Mouse (Mus musculus) ES-E14 (cell line): Measurements from ENCODE around the gene Nsg2. TPM values are rescaled to one million over a fixed set of nuclear protein-coding genes. Genes with fewer than 3 reads are reported as not detected.
A peak's percentile ranks its signal among the peaks of the same experiment; 100 is the strongest.
"Not testable (repeated sequence)": the region's sequence is repeated elsewhere in the genome, so short reads cannot be mapped to it uniquely, and the experiment has no call there.

Source experiments
- DNase-seq: peaks from one replicate; pipeline ENCODE4 v3.0.0-alpha.2; 2013; ENCODE audit warnings: low read depth, low spot score
- H3K27ac ChIP-seq: 2 replicates; pipeline ENCODE4 v1.5.1; 2012; ENCODE audit warnings: low read depth, mild to moderate bottlenecking, low read length, moderate library complexity, mixed read lengths; ENCODE audit not compliant: poor library complexity, insufficient read depth, severe bottlenecking
- H3K36me3 ChIP-seq: 2 replicates; pipeline ENCODE4 v1.6.1; 2012; ENCODE audit warnings: mild to moderate bottlenecking, low read length, moderate library complexity, mixed read lengths; ENCODE audit not compliant: control insufficient read depth, poor library complexity, insufficient read depth, severe bottlenecking
- H3K4me1 ChIP-seq, 2 experiments: fragments of 150-350 bp in 1 of 2; sonication (generic) in 1 of 2; 2 replicates each; pipeline ENCODE4 v1.6.1; 2012; ENCODE audit warnings: low read length in 2 of 2, mild to moderate bottlenecking in 1 of 2, mixed read lengths in 1 of 2; ENCODE audit not compliant: control insufficient read depth in 2 of 2, insufficient read depth in 2 of 2, poor library complexity in 1 of 2
- H3K4me3 ChIP-seq, 2 experiments: fragments of 150-350 bp in 1 of 2; sonication (generic) in 1 of 2; 2 replicates each; pipeline ENCODE4 v1.5.1; 2012; ENCODE audit warnings: low read length in 2 of 2, low read depth in 1 of 2, mild to moderate bottlenecking in 1 of 2, mixed read lengths in 1 of 2; ENCODE audit not compliant: insufficient read depth in 1 of 2, poor library complexity in 1 of 2, severe bottlenecking in 1 of 2
- H3K9ac ChIP-seq: 2 replicates; pipeline ENCODE4 v1.6.1; 2012; ENCODE audit warnings: low read depth, mild to moderate bottlenecking, low read length, mixed read lengths; ENCODE audit not compliant: poor library complexity, insufficient read depth, severe bottlenecking
- H3K9me3 ChIP-seq: fragments of 150-350 bp; sonication (generic); 2 replicates; pipeline ENCODE4 v1.6.1; 2012; ENCODE audit warnings: low read depth, mild to moderate bottlenecking, low read length; ENCODE audit not compliant: control insufficient read depth, insufficient read depth
- CHD2 ChIP-seq: IDR thresholded peaks from 2 replicates; pipeline ENCODE4 v1.6.1; 2014; ENCODE audit warnings: mild to moderate bottlenecking, low read depth, low read length, inconsistent platforms
- HCFC1 ChIP-seq: IDR thresholded peaks from 2 replicates; pipeline ENCODE4 v1.6.1; 2012; ENCODE audit warnings: low read length, inconsistent platforms, borderline replicate concordance; ENCODE audit not compliant: insufficient read depth
- MAFK ChIP-seq: IDR thresholded peaks from 2 replicates; pipeline ENCODE4 v1.6.1; 2014; ENCODE audit warnings: mild to moderate bottlenecking, low read depth, low read length, inconsistent platforms; ENCODE audit not compliant: insufficient read depth
- ZC3H11A ChIP-seq: IDR thresholded peaks from 2 replicates; pipeline ENCODE4 v1.6.1; 2012; ENCODE audit warnings: low read depth, mild to moderate bottlenecking, inconsistent platforms, low read length, borderline replicate concordance
- ZNF384 ChIP-seq: IDR thresholded peaks from 2 replicates; pipeline ENCODE4 v1.6.1; 2012; ENCODE audit warnings: low read depth, low read length, inconsistent platforms
- in situ Hi-C, 2 experiments: fragments of 600-800 bp; cut with MboI; formaldehyde crosslinking; loops; one replicate each; pipeline ENCODE4 v1.15.1; 2025; ENCODE audit warnings: low sequenced_read_pairs in 2 of 2, inconsistent platforms in 1 of 2; ENCODE audit not compliant: unreplicated experiment in 2 of 2
- total RNA-seq: library from RNA; depleted of rRNA; stranded (reverse); fragments of 300-350 nt; gene quantifications from 2 replicates; pipeline ENCODE4 v1.2.3, GENCODE M21; 2012

The Nsg2 gene
- total RNA-seq, 1 experiment = 1.3 TPM

DNA sequence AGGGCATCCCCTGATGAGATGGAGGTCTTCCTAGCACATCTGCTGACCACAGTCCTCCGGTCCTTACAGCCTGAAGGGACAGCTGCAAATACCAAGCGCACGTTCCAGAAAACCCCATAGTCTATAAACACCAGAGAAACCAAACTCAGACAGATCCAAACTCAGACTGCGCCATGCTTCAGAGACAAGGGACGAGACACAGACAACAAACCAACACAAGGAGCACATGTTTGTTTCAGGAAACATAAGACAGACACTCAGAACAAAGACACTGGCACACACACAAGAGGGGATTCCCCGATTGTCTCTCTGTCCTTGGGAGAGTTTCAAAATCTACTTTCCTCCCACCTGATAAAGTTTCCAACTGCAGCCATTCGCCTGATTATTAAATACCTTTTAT lies 18.4 kb upstream of the Nsg2 start:
- H3K9me3 ChIP-seq = no peaks in the 10 kb centered on the region
- H3K27ac ChIP-seq = peak overlapping the region; percentile 84
- in situ Hi-C loops = no loop called here
- no peak for TF ChIP-seq ZNF384
- no peak for TF ChIP-seq MAFK
- no peak for TF ChIP-seq CHD2
- TF ChIP-seq ZC3H11A = no peak
- no peak for TF ChIP-seq HCFC1
- H3K36me3 ChIP-seq = no peaks in the 10 kb centered on the region
- H3K9ac ChIP-seq = no peak overlapping the region; the same call in 1 of the 2 replicates
- no peak for DNase-seq
- peak overlapping the region; percentile 24 to 47; a peak in 3 of 4 replicates for H3K4me3 ChIP-seq
- H3K4me1 ChIP-seq = peaks cover 0 to 3% of the 10 kb centered on the region in 2 experiments; a peak in 2 of 4 replicates

DNA sequence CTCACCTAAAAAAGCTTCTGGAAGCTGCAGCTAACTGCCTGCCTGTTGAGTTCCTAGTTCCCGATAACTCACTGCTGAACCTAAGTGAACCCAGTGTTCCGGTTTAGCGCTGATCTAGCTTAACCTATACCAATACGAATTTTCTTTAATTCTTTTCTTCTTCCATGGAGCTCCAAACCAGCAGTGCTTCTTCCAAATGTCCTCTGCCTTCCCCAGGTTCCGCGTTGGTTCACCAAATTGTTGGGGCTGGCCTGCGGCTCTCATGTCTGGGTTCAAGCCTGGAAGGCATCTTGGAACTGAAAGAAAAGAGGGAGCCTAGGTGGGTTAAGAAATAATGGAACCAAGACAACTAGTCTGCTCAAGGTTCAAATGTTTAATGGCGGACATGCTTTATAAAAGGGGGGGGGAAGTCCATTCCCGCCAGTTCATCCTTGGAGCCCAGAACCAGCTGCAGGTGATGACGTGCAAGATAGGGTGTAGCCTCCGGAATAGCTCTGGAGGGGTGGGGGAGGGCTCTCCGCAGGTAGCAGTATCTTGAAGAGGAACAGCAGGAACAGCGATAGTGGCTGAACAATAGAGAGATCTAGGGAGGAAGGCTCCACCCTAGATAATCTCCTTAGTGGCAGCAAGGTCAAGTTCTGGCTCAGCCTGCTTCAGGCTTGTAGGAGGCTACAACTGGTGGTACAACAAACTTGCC lies 17.9 kb upstream of the Nsg2 start:
- H3K4me1 ChIP-seq, H3K9ac ChIP-seq, H3K9me3 ChIP-seq, in situ Hi-C loops, H3K36me3 ChIP-seq: not testable (repeated sequence)
- peak; percentile 65 for DNase-seq
- peak overlapping the region; percentile 84 for H3K27ac ChIP-seq
- peak overlapping the region; percentile 24 to 47; a peak in 3 of 4 replicates for H3K4me3 ChIP-seq

DNA sequence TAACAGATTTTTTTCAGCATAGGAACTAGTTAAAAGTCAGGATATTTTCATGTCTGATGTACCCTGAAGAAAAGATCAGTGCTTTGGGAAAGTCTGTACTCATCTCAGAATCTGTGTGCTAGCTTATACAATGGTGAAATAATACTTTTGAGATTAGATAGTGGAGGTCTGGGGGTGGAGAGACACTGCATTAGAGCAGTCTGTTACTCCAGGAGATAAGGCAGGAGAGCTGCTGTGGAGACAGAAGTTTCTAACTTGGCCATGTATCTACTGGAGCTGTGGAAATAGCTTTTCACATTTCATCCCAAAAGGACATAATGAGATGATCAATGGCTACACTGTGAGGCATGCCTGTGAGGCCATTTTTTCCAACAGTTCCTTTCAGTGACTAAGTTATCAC lies 17.0 kb upstream of the Nsg2 start:
- Histone ChIP-seq H3K4me1 (peaks cover 0 to 8% of the 10 kb centered on the region in 2 experiments; a peak in 2 of 4 replicates), H3K4me3 (no peak overlapping the region), H3K36me3 (no peaks in the 10 kb centered on the region), H3K27ac (no peak overlapping the region; the same call in 1 of the 2 replicates), H3K9ac (no peak overlapping the region), H3K9me3 (no peaks in the 10 kb centered on the region)
- in situ Hi-C loops = no loop called here
- DNase-seq = no peak
- TF ChIP-seq HCFC1 = no peak
- TF ChIP-seq ZNF384 = no peak
- no peak for TF ChIP-seq MAFK
- no peak for TF ChIP-seq ZC3H11A
- TF ChIP-seq CHD2 = no peak

- H3K4me1 ChIP-seq = peaks cover 0 to 8% of the 10 kb centered on the region in 2 experiments; a peak in 2 of 4 replicates
- no peak overlapping the region for H3K4me3 ChIP-seq
- DNase-seq = no peak
- H3K36me3 ChIP-seq = no peaks in the 10 kb centered on the region
- H3K9me3 ChIP-seq = no peaks in the 10 kb centered on the region
- no peak overlapping the region for H3K27ac ChIP-seq
- no peak overlapping the region for H3K9ac ChIP-seq
- in situ Hi-C loops = no loop called here
- TF ChIP-seq ZC3H11A (no peak), ZNF384 (no peak), MAFK (no peak)
These were observed 15.5 kb upstream of the Nsg2 start for GRCm38 (mm10) chr11:31984786-31985185.

DNA sequence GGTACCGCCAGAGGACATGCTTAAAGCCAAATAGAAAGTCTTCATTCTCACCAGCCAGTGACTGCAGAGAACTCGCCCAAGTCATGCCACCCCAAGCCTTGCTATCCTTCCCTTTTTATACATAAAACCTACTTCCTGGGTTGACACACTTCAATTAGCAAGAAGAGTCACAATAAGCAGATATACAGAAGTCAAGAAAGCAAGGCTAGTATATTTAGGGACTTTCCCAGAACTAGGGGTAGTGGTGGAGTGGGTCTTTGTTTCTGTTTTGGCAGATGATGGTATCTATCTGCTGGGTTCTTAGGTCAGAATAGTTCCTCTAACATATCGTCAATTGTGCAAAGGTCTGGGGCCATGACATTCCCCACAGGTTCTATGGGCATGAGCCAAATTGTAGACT lies 7.7 kb upstream of the Nsg2 start:
- Histone ChIP-seq H3K36me3 (no peaks in the 10 kb centered on the region; the same call in 1 of the 2 replicates), H3K4me1 (peaks cover 0 to under 1% of the 10 kb centered on the region in 2 experiments; a peak in 1 of 4 replicates), H3K4me3 (no peak overlapping the region), H3K27ac (no peak overlapping the region), H3K9me3 (no peaks in the 10 kb centered on the region), H3K9ac (no peak overlapping the region)
- DNase-seq = no peak
- no peak for TF ChIP-seq CHD2
- in situ Hi-C loops = no loop called here
